Comparison of ENCODE assay signal across 8 mouse cellular contexts in the genomic region with DNA sequence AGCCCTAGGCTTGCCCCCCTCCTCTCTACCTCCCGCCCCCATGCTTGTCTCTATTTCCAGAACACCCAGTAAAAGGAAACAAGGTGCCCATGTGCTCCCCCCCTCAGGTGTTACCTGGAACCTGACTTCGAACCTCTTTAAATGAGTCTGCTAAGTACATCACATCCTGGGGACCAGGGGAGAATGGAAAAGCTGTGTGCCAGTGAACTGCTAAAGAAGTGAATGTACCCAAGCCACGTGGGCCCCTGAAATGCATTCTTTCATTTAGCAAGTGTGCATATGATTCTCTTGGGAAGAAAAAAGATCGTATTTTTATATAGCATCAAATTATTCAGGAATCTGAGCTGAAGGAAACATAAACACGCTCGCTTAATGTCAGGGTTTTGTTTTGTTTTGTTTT. TPM values are rescaled to one million over a fixed set of nuclear protein-coding genes. Genes with fewer than 3 reads are reported as not detected.
DNase-seq lines count a peak whose midpoint lies in the region; ATAC-seq and TF ChIP-seq lines count a peak whose summit lies in the region.

No protein-coding gene starts in this region.

- peak overlapping the region; percentile 34; the same call in 1 of the 2 replicates for H3K4me3 ChIP-seq in kidney, postnatal 0 days (replicated peaks; ENCODE audit: low read depth, low read length)
- H3K4me3 ChIP-seq in embryonic facial prominence, embryonic 14.5 days (ENCODE audit: low read depth, low read length): peak overlapping the region; percentile 26
- H3K4me3 ChIP-seq in hindbrain, embryonic 14.5 days (replicated peaks; ENCODE audit: low read length): no peak overlapping the region
- H3K4me3 ChIP-seq in midbrain, embryonic 14.5 days (replicated peaks; ENCODE audit: low read depth, low read length): peak overlapping the region; percentile 20

- H3K9ac ChIP-seq in kidney, postnatal 0 days (ENCODE audit: low read depth, low read length): peak overlapping the region; percentile 42; the same call in 1 of the 2 replicates
- peak overlapping the region; percentile 53; the same call in 1 of the 2 replicates for H3K9ac ChIP-seq in embryonic facial prominence, embryonic 14.5 days (ENCODE audit: low read depth, low read length)
- peak overlapping the region; percentile 59 for H3K9ac ChIP-seq in hindbrain, embryonic 14.5 days
- peak overlapping the region; percentile 42; the same call in 1 of the 2 replicates for H3K9ac ChIP-seq in midbrain, embryonic 14.5 days (replicated peaks; ENCODE audit: low read length)

- H3K27ac ChIP-seq in kidney, postnatal 0 days: peak overlapping the region; percentile 85
- H3K27ac ChIP-seq in embryonic facial prominence, embryonic 14.5 days (replicated peaks; ENCODE audit: low read depth, low read length): peak overlapping the region; percentile 46; the same call in 1 of the 2 replicates
- H3K27ac ChIP-seq in hindbrain, embryonic 14.5 days: peak overlapping the region; percentile 92
- peak overlapping the region; percentile 90 for H3K27ac ChIP-seq in midbrain, embryonic 14.5 days (replicated peaks; ENCODE audit: low read depth, low read length)

- ATAC-seq in kidney, postnatal 0 days (replicated peaks; ENCODE audit: low FRiP score, low read depth): no peak
- ATAC-seq in embryonic facial prominence, embryonic 14.5 days (ENCODE audit: low read depth): no peak
- ATAC-seq in hindbrain, embryonic 14.5 days (ENCODE audit: low FRiP score): no peak
- ATAC-seq in midbrain, embryonic 14.5 days (ENCODE audit: low FRiP score, low TSS enrichment): no peak
- no peak for ATAC-seq in activated CD4-positive, CD25-positive, alpha-beta regulatory T cell, adult 4 months

- no peak for DNase-seq in kidney, postnatal 0 days (ENCODE audit: low spot score)
- no peak for DNase-seq in kidney, postnatal 4 days
- DNase-seq in embryonic facial prominence, embryonic 14.5 days (ENCODE audit: low spot score): no peak
- no peak for DNase-seq in hindbrain, embryonic 14.5 days (ENCODE audit: low spot score)
- DNase-seq in midbrain, embryonic 14.5 days: peak; percentile 51
- DNase-seq in layer of hippocampus, postnatal 14 days (ENCODE audit: low spot score in 2 of 2): no peak
- no peak for DNase-seq in adipocyte (ENCODE audit: low spot score)

- no peaks in the 10 kb centered on the region for H3K27me3 ChIP-seq in kidney, postnatal 0 days (ENCODE audit: insufficient read depth, low read length)
- no peaks in the 10 kb centered on the region for H3K27me3 ChIP-seq in embryonic facial prominence, embryonic 14.5 days (replicated peaks; ENCODE audit: control insufficient read depth, insufficient read depth, low read length)
- no peaks in the 10 kb centered on the region for H3K27me3 ChIP-seq in hindbrain, embryonic 14.5 days (ENCODE audit: control insufficient read depth, insufficient read depth, low read length)
- no peaks in the 10 kb centered on the region for H3K27me3 ChIP-seq in midbrain, embryonic 14.5 days (ENCODE audit: control insufficient read depth, insufficient read depth, low read length)

- no peaks in the 10 kb centered on the region for H3K9me3 ChIP-seq in kidney, postnatal 0 days (replicated peaks; ENCODE audit: low read length)
- no peaks in the 10 kb centered on the region for H3K9me3 ChIP-seq in embryonic facial prominence, embryonic 14.5 days (ENCODE audit: control insufficient read depth, low read length)
- H3K9me3 ChIP-seq in hindbrain, embryonic 14.5 days (ENCODE audit: control insufficient read depth, low read length): no peaks in the 10 kb centered on the region
- H3K9me3 ChIP-seq in midbrain, embryonic 14.5 days (ENCODE audit: control insufficient read depth, low read length): no peaks in the 10 kb centered on the region

- H3K4me1 ChIP-seq in kidney, postnatal 0 days (replicated peaks; ENCODE audit: insufficient read depth, low read length): peaks cover 7% of the 10 kb centered on the region
- peaks cover 8% of the 10 kb centered on the region; the same call in 1 of the 2 replicates for H3K4me1 ChIP-seq in embryonic facial prominence, embryonic 14.5 days (ENCODE audit: control insufficient read depth, insufficient read depth, low read length)
- H3K4me1 ChIP-seq in hindbrain, embryonic 14.5 days (replicated peaks; ENCODE audit: control insufficient read depth, insufficient read depth, low read length): peaks cover 18% of the 10 kb centered on the region
- peaks cover 36% of the 10 kb centered on the region for H3K4me1 ChIP-seq in midbrain, embryonic 14.5 days (ENCODE audit: control insufficient read depth, insufficient read depth, low read length)

- 29% methylated on average over 6 of the region's 6 CpGs for WGBS in kidney, postnatal 0 days
- 38% methylated on average over 6 of the region's 6 CpGs for WGBS in embryonic facial prominence, embryonic 14.5 days
- WGBS in hindbrain, embryonic 14.5 days: 23% methylated on average over 6 of the region's 6 CpGs
- 21% methylated on average over 6 of the region's 6 CpGs for WGBS in midbrain, embryonic 14.5 days

- no peaks in the 10 kb centered on the region for H3K36me3 ChIP-seq in kidney, postnatal 0 days (ENCODE audit: insufficient read depth, low read length)
- H3K36me3 ChIP-seq in embryonic facial prominence, embryonic 14.5 days (ENCODE audit: control insufficient read depth, insufficient read depth, low read length): no peaks in the 10 kb centered on the region
- H3K36me3 ChIP-seq in hindbrain, embryonic 14.5 days (replicated peaks; ENCODE audit: control insufficient read depth, insufficient read depth): no peaks in the 10 kb centered on the region
- no peaks in the 10 kb centered on the region for H3K36me3 ChIP-seq in midbrain, embryonic 14.5 days (ENCODE audit: control insufficient read depth, insufficient read depth, low read length)

- peak overlapping the region; percentile 63 for H3K4me2 ChIP-seq in kidney, postnatal 0 days (ENCODE audit: low read length)
- H3K4me2 ChIP-seq in embryonic facial prominence, embryonic 14.5 days (ENCODE audit: low read depth, low read length): peak overlapping the region; percentile 58
- peak overlapping the region; percentile 51 for H3K4me2 ChIP-seq in hindbrain, embryonic 14.5 days (replicated peaks)
- peak overlapping the region; percentile 45 for H3K4me2 ChIP-seq in midbrain, embryonic 14.5 days (ENCODE audit: low read length)

- no peak for TF ChIP-seq CTCF in kidney, postnatal 0 days (IDR thresholded peaks at IDR 0.05; ENCODE audit: low read depth)

RNA-seq across cellular contexts. Expression of a gene that starts 3.8 kb away (rescaled TPM):
- polyA plus RNA-seq in kidney, postnatal 0 days (2015; fragmentation: Nextera tagmentation; extraction: Ambion mirVana): 43.6 and 51.7 TPM in 2 replicates
- polyA plus RNA-seq in embryonic facial prominence, embryonic 14.5 days (2014; fragmentation: Nextera tagmentation; extraction: Ambion mirVana): not detected in 2 replicates
- 0.13 TPM in 1 of 2 replicates, not detected in the other for polyA plus RNA-seq in hindbrain, embryonic 14.5 days (2014; fragmentation: Nextera tagmentation; extraction: Ambion mirVana)
- 0.13 TPM in 1 of 2 replicates, not detected in the other for polyA plus RNA-seq in midbrain, embryonic 14.5 days (2014; fragmentation: Nextera tagmentation; extraction: Ambion mirVana)
- polyA plus RNA-seq in activated CD4-positive, CD25-positive, alpha-beta regulatory T cell, adult 4 months (2017; shearing (Covaris generic)): not detected
- total RNA-seq in layer of hippocampus, postnatal 14 days (2021): not detected

RNA-seq across cellular contexts. Expression of a gene that starts 44.1 kb away (rescaled TPM):
- 20.7 and 21.4 TPM in 2 replicates for polyA plus RNA-seq in kidney, postnatal 0 days (2015; fragmentation: Nextera tagmentation; extraction: Ambion mirVana)
- polyA plus RNA-seq in embryonic facial prominence, embryonic 14.5 days (2014; fragmentation: Nextera tagmentation; extraction: Ambion mirVana): 21.0 and 26.6 TPM in 2 replicates
- 18.4 and 18.5 TPM in 2 replicates for polyA plus RNA-seq in hindbrain, embryonic 14.5 days (2014; fragmentation: Nextera tagmentation; extraction: Ambion mirVana)
- 20.5 and 26.3 TPM in 2 replicates for polyA plus RNA-seq in midbrain, embryonic 14.5 days (2014; fragmentation: Nextera tagmentation; extraction: Ambion mirVana)
- polyA plus RNA-seq in activated CD4-positive, CD25-positive, alpha-beta regulatory T cell, adult 4 months (2017; shearing (Covaris generic)): 10 to 100 TPM; 10.5 to 13.3 TPM
- 1 to 10 TPM; 9.2 to 9.6 TPM for total RNA-seq in layer of hippocampus, postnatal 14 days (2021)

RNA-seq across cellular contexts. Expression of a gene that starts 44.2 kb away (rescaled TPM):
- 17.9 TPM in 2 replicates for polyA plus RNA-seq in kidney, postnatal 0 days (2015; fragmentation: Nextera tagmentation; extraction: Ambion mirVana)
- polyA plus RNA-seq in embryonic facial prominence, embryonic 14.5 days (2014; fragmentation: Nextera tagmentation; extraction: Ambion mirVana): 29.0 and 32.5 TPM in 2 replicates
- 29.0 and 33.4 TPM in 2 replicates for polyA plus RNA-seq in hindbrain, embryonic 14.5 days (2014; fragmentation: Nextera tagmentation; extraction: Ambion mirVana)
- 29.8 and 41.5 TPM in 2 replicates for polyA plus RNA-seq in midbrain, embryonic 14.5 days (2014; fragmentation: Nextera tagmentation; extraction: Ambion mirVana)
- 10 to 100 TPM; 10.3 to 12.9 TPM for polyA plus RNA-seq in activated CD4-positive, CD25-positive, alpha-beta regulatory T cell, adult 4 months (2017; shearing (Covaris generic))
- total RNA-seq in layer of hippocampus, postnatal 14 days (2021): 10 to 100 TPM; 18.1 to 19.8 TPM

Comparison
In these comparisons a context has a peak if more than half of its experiments do, and no peak if none do; other contexts are left out.
1. RNA of a gene that starts 3.8 kb away (polyA plus RNA-seq): 43.6 to 51.7 TPM in kidney, postnatal 0 days; not detected in activated CD4-positive, CD25-positive, alpha-beta regulatory T cell, adult 4 months, 0.13 TPM in hindbrain, embryonic 14.5 days, 0.13 TPM in midbrain, embryonic 14.5 days and not detected in embryonic facial prominence, embryonic 14.5 days; every median in the first group is over 10 times any median in the second.
2. Peak in every context shown above with its lines, with median percentiles within 50 percentile points of each other: H3K27ac ChIP-seq, H3K4me2 ChIP-seq and H3K9ac ChIP-seq.